Mouse (Mus musculus): ENCODE data around the gene AC161166.1. TPM values are rescaled to one million over a fixed set of nuclear protein-coding genes. Genes with fewer than 3 reads are reported as not detected.
"Not testable (repeated sequence)": the region's sequence is repeated elsewhere in the genome, so short reads cannot be mapped to it uniquely, and the experiment has no call there.

AC161166.1 gene
- polyA plus RNA-seq, 1 experiment from 2014 or later = 1.7 TPM

DNA sequence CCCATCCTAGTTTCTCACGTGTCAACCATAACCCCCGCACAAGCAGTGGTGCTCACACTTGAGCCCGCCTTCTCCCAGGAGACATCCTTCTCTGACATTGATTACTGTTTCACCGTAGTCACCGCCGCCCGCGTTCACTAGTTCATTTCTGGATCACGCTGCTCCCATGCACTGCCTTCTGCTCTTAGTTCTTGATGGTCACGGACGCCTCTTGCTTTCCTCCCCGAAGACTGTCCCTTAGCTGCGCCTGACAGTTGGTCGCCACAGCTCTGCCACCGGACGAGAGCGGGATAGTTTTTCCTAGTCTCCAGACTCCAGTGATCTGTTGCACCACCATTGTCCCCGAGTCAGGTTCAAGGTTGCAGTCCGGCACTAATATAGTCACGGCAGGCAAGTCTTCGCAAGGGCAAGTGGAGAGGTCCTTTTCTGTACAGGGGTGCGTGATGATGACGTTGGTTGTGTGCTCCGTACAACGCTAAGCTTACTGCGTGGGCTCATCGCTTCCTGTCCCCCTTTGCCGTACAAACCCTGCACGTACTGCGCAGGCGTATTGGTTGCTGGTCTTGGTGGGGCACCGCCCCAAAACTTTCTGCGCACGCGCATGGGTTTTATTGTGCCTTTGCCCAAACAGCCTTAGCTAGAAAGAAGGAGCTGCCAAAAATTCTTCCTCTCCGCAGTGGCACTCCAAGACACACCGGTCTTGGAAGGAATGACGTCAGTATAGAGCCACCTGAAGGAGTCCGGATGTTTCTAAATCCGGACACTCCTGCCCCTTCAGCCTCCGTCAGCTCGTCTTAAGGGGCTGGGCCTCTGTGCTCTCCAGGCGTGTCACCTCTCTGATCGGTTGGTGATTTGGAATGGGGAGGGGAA, 18.0 kb upstream of the AC161166.1 start, which contains the start of gene Irgq:
Gene Irgq (plus strand): TSS at position 628 of the 870 bp plus-strand sequence.
- peaks cover 33% of the 10 kb centered on the region for H3K4me1 ChIP-seq (ENCODE audit: control insufficient read depth, insufficient read depth, low read length)
- H3K4me3 ChIP-seq (ENCODE audit: low read depth, low read length) = peak within 1 kb of the TSS; percentile 55
- H3K9ac ChIP-seq (ENCODE audit: low read depth, low read length) = peak within 1 kb of the TSS; percentile 93
- H3K27me3 ChIP-seq (ENCODE audit: control insufficient read depth, insufficient read depth, low read depth, low read length) = no peaks in the 10 kb centered on the region
- peak; percentile 95 for ATAC-seq
- H3K9me3 ChIP-seq (replicated peaks; ENCODE audit: control insufficient read depth, low read length, poor library complexity, severe bottlenecking) = no peaks in the 10 kb centered on the region
- peak within 1 kb of the TSS; percentile 88 for H3K27ac ChIP-seq (ENCODE audit: low read length)
- under 1% methylated on average over 44 of the region's 44 CpGs for WGBS
- peaks cover 16% of the 10 kb centered on the region for H3K36me3 ChIP-seq (ENCODE audit: control insufficient read depth, insufficient read depth, low read length)
- H3K4me2 ChIP-seq (ENCODE audit: low read length) = peak within 1 kb of the TSS; percentile 91

DNA sequence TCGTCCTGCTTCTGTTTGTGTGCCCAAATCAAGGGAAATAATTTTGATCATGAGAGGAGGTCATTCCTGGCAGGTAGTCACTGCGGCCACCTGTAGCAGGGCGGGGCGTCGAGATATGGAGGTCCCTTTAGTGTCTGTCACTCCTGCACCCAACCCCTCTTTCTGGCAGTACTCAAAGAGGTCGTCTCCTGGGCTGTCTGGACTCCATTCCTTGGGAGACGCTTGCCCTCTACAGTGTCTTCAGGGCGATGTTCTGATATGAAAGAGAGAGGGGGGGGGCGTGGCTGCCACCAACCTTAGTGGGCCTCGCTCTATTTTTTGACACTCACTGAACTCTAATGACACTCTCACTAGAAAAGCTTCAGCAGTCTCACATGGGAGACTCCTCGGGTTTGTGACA, 17.3 kb upstream of the AC161166.1 start:
- Histone ChIP-seq H3K9ac (ENCODE audit: low read depth, low read length) (peak overlapping the region; percentile 73), H3K27ac (ENCODE audit: low read length) (peak overlapping the region; percentile 88), H3K36me3 (ENCODE audit: control insufficient read depth, insufficient read depth, low read length) (peaks cover 10% of the 10 kb centered on the region), H3K4me2 (ENCODE audit: low read length) (peak overlapping the region; percentile 69), H3K4me1 (ENCODE audit: control insufficient read depth, insufficient read depth, low read length) (peaks cover 32% of the 10 kb centered on the region), H3K9me3 (replicated peaks; ENCODE audit: control insufficient read depth, low read length, poor library complexity, severe bottlenecking) (no peaks in the 10 kb centered on the region), H3K27me3 (ENCODE audit: control insufficient read depth, insufficient read depth, low read depth, low read length) (no peaks in the 10 kb centered on the region), H3K4me3 (ENCODE audit: low read depth, low read length) (peak overlapping the region; percentile 55)
- ATAC-seq = peak; percentile 12
- WGBS = 68% methylated on average over 11 of the region's 11 CpGs

DNA sequence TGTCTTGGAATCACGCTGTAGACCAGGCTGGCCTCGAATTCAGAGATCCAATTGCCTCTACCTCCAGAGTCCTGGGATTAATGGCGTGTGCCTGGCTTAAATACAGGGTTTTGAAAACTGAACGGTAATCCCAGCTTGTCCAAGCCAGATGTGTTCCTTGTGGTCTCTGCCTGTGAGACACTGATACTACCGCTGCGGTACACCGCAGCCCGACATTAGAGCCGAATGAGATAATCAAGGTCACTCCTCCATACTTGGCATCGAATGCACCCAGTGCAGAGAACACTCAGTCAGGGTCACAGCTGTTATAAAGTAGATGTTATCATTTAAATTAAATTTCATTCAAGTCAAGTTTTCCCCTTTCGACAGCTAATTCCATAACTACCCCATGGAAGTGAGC, 16.6 kb upstream of the AC161166.1 start:
- Histone ChIP-seq H3K4me3 (ENCODE audit: low read depth, low read length) (no peak overlapping the region), H3K27ac (ENCODE audit: low read length) (no peak overlapping the region), H3K36me3 (ENCODE audit: control insufficient read depth, insufficient read depth, low read length) (peaks cover 7% of the 10 kb centered on the region), H3K9me3 (replicated peaks; ENCODE audit: control insufficient read depth, low read length, poor library complexity, severe bottlenecking) (no peaks in the 10 kb centered on the region), H3K27me3 (ENCODE audit: control insufficient read depth, insufficient read depth, low read depth, low read length) (no peaks in the 10 kb centered on the region), H3K4me2 (ENCODE audit: low read length) (no peak overlapping the region), H3K4me1 (ENCODE audit: control insufficient read depth, insufficient read depth, low read length) (peaks cover 25% of the 10 kb centered on the region), H3K9ac (ENCODE audit: low read depth, low read length) (no peak overlapping the region)
- no peak for ATAC-seq
- 89% methylated on average over 11 of the region's 11 CpGs for WGBS

DNA sequence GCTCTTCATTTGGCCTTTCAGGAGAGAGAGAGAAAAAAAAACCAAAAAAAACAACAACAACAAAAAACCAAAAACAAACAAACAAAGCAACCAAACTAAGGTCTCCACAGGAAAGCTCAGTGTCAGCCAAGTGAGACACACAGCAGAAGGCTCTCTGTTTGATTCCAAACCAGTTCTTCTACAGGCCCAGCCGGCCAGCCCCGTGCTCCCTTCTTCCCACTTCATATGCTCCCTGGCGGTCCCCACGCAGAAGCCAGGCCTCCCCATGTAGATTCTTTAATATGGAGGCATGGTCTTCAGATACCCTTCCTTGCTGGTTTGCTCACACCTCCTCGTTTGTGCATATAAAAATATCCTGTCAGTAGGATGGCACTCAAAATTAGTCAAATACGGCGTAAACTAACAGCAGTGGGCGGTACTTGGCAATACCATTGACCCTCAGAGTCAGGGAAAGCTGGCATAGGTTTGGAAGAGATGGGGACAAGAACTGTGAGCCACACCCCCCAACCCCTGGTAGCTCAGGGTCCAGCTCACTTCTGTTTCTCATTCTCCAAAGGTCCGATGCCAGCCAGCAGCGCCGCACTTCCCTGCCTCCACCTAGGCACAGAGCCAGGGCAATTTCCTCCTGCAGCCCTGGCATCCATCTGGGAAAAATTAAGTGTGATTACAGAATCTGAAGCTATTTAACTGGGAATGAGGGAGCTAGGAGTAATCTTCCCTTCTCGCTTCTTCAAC, 13.6 kb upstream of the AC161166.1 start:
- Histone ChIP-seq H3K27ac (ENCODE audit: low read length) (no peak overlapping the region), H3K36me3 (ENCODE audit: control insufficient read depth, insufficient read depth, low read length) (no peaks in the 10 kb centered on the region), H3K9me3 (replicated peaks; ENCODE audit: control insufficient read depth, low read length, poor library complexity, severe bottlenecking) (no peaks in the 10 kb centered on the region), H3K9ac (ENCODE audit: low read depth, low read length) (no peak overlapping the region), H3K4me3 (ENCODE audit: low read depth, low read length) (no peak overlapping the region), H3K4me2 (ENCODE audit: low read length) (no peak overlapping the region), H3K27me3 (ENCODE audit: control insufficient read depth, insufficient read depth, low read depth, low read length) (no peaks in the 10 kb centered on the region), H3K4me1 (ENCODE audit: control insufficient read depth, insufficient read depth, low read length) (peaks cover 6% of the 10 kb centered on the region)
- WGBS = 84% methylated on average over 12 of the region's 12 CpGs
- ATAC-seq = no peak

DNA sequence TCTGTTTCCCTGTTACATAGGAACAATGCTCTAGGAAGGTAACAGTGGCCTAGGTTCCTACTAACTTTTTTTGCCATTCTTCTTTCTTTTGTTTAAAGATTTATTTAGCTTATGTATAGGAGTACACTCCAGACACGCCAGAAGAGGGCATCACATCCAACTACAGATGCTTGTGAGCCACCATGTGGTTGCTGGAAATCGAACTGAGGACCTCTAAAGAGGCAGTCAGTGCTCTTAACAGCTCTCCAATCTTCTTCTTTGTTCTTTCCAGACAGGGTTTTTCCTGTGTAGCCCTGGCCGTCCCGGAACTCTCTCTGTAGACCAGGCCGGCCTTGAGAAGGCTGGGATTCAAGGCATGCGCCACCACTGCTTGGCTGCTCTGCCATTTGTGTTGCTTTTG, 12.7 kb upstream of the AC161166.1 start:
- Histone ChIP-seq H3K9ac (ENCODE audit: low read depth, low read length) (no peak overlapping the region), H3K4me3 (ENCODE audit: low read depth, low read length) (no peak overlapping the region), H3K36me3 (ENCODE audit: control insufficient read depth, insufficient read depth, low read length) (no peaks in the 10 kb centered on the region; the same call in 1 of the 2 replicates), H3K4me2 (ENCODE audit: low read length) (no peak overlapping the region), H3K9me3 (replicated peaks; ENCODE audit: control insufficient read depth, low read length, poor library complexity, severe bottlenecking) (no peaks in the 10 kb centered on the region), H3K27ac (ENCODE audit: low read length) (no peak overlapping the region), H3K4me1 (ENCODE audit: control insufficient read depth, insufficient read depth, low read length) (peaks cover 6% of the 10 kb centered on the region), H3K27me3 (ENCODE audit: control insufficient read depth, insufficient read depth, low read depth, low read length) (no peaks in the 10 kb centered on the region)
- 82% methylated on average over 6 of the region's 6 CpGs for WGBS
- ATAC-seq = no peak

DNA sequence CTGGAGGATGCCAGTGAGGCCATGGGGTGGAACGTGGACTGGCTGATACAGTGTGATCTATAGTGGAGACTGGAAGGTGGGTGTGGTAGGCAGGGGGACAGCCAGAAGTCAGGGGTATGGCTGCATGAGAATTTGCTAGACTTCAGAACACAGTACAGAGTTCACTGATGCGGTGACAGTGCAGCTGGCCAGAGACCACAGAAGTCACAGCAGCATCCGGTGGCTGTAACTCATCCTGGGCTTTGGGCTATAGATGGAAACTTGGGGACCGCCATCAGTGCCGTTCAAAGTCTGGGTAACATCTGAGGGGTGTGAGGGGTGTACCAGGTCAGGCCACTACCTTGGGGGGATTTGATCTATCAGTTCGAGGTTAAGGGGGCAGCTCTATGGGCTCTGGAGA, 11.5 kb upstream of the AC161166.1 start:
- Histone ChIP-seq H3K4me1 (ENCODE audit: control insufficient read depth, insufficient read depth, low read length) (no peaks in the 10 kb centered on the region), H3K4me3 (ENCODE audit: low read depth, low read length) (no peak overlapping the region), H3K36me3 (ENCODE audit: control insufficient read depth, insufficient read depth, low read length) (no peaks in the 10 kb centered on the region; the same call in 1 of the 2 replicates), H3K27me3 (ENCODE audit: control insufficient read depth, insufficient read depth, low read depth, low read length) (no peaks in the 10 kb centered on the region), H3K9me3 (replicated peaks; ENCODE audit: control insufficient read depth, low read length, poor library complexity, severe bottlenecking) (no peaks in the 10 kb centered on the region), H3K27ac (ENCODE audit: low read length) (no peak overlapping the region), H3K4me2 (ENCODE audit: low read length) (no peak overlapping the region), H3K9ac (ENCODE audit: low read depth, low read length) (no peak overlapping the region)
- WGBS = 90% methylated on average over 6 of the region's 6 CpGs
- no peak for ATAC-seq

DNA sequence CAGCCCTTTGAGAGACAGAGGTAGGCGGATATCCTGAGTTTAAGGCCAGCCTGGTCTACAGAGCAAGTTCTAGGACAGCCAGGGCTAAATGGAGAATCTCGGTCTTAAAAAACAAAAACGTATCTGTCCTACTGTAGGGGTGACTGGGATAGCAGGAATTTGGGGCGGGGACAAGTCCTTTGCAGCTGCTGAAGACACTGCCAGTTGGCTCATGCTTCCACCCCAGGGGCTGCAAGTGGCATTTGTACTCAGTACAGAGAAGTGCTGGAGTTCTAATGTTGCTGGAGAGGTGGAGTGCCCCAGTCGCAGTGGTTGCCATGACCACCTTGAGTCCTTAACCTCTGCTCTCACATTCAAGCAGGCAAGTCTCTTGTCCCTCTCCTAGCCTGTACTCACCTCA, 10.6 kb upstream of the AC161166.1 start:
- H3K4me2 ChIP-seq (ENCODE audit: low read length) = no peak overlapping the region
- no peak for ATAC-seq
- 59% methylated on average over 5 of the region's 5 CpGs for WGBS
- no peaks in the 10 kb centered on the region for H3K27me3 ChIP-seq (ENCODE audit: control insufficient read depth, insufficient read depth, low read depth, low read length)
- no peak overlapping the region for H3K9ac ChIP-seq (ENCODE audit: low read depth, low read length)
- no peak overlapping the region for H3K27ac ChIP-seq (ENCODE audit: low read length)
- H3K9me3 ChIP-seq (replicated peaks; ENCODE audit: control insufficient read depth, low read length, poor library complexity, severe bottlenecking) = no peaks in the 10 kb centered on the region
- no peak overlapping the region for H3K4me3 ChIP-seq (ENCODE audit: low read depth, low read length)
- no peaks in the 10 kb centered on the region for H3K4me1 ChIP-seq (ENCODE audit: control insufficient read depth, insufficient read depth, low read length)
- H3K36me3 ChIP-seq (ENCODE audit: control insufficient read depth, insufficient read depth, low read length) = no peaks in the 10 kb centered on the region; the same call in 1 of the 2 replicates

DNA sequence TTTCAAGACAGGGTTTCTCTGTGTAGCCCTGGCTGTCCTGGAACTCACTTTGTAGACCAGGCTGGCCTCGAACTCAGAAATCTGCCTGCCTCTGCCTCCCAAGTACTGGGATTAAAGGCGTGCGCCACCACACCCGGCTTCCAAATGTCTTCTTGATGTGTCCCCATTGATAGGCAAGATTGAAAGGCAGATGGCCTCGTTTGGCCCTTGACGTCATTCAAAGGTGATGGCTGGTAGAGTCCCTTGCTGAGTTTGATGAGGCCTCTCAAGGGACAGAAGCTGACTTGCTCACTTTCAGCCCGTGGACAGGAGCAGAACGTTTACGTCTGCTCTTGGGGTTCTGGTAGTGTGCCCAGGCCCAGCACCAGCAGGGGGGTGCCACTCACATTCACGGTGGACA, 7.8 kb upstream of the AC161166.1 start:
- ATAC-seq; H3K27ac ChIP-seq (ENCODE audit: low read length); H3K36me3 ChIP-seq (ENCODE audit: control insufficient read depth, insufficient read depth, low read length); H3K4me1 ChIP-seq (ENCODE audit: control insufficient read depth, insufficient read depth, low read length); H3K9me3 ChIP-seq (replicated peaks; ENCODE audit: control insufficient read depth, low read length, poor library complexity, severe bottlenecking); H3K4me3 ChIP-seq (ENCODE audit: low read depth, low read length); H3K9ac ChIP-seq (ENCODE audit: low read depth, low read length); H3K4me2 ChIP-seq (ENCODE audit: low read length); H3K27me3 ChIP-seq (ENCODE audit: control insufficient read depth, insufficient read depth, low read depth, low read length): not testable (repeated sequence)
- WGBS = 89% methylated on average over 9 of the region's 10 CpGs

DNA sequence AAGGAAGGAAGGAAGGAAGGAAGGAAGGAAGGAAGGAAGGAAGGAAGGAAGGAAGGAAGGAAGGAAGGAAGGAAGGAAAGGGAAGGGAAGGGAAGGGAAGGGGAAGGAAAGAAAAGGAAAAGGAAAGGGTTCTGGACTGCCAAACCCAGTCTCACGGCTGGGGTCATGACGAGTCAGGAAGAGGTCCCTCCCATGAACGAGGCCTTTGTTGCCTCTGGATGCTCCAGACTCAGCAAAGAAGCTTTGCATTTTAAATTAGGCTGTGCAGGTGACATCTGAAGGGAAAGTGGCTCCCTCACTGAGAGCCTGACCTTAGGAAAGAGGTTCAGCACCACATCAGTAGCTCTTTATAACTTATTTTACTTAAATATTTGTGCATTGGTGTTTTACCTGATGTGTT, 6.9 kb upstream of the AC161166.1 start:
- Histone ChIP-seq H3K4me1 (ENCODE audit: control insufficient read depth, insufficient read depth, low read length) (no peaks in the 10 kb centered on the region), H3K27ac (ENCODE audit: low read length) (no peak overlapping the region), H3K27me3 (ENCODE audit: control insufficient read depth, insufficient read depth, low read depth, low read length) (no peaks in the 10 kb centered on the region), H3K36me3 (ENCODE audit: control insufficient read depth, insufficient read depth, low read length) (peaks cover 10% of the 10 kb centered on the region), H3K4me3 (ENCODE audit: low read depth, low read length) (no peak overlapping the region), H3K4me2 (ENCODE audit: low read length) (no peak overlapping the region), H3K9ac (ENCODE audit: low read depth, low read length) (no peak overlapping the region), H3K9me3 (replicated peaks; ENCODE audit: control insufficient read depth, low read length, poor library complexity, severe bottlenecking) (no peaks in the 10 kb centered on the region)
- WGBS = 10% methylated on average over 3 of the region's 3 CpGs
- ATAC-seq = no peak
